Mouse (Mus musculus): ENCODE measurements at regions not wholly inside any gene's neighbourhood (a gene's known extent, or its start where the extent isn't known, plus 50 kb on each side); places are given as distances from the start of the nearest gene placed in this dataset.

DNA sequence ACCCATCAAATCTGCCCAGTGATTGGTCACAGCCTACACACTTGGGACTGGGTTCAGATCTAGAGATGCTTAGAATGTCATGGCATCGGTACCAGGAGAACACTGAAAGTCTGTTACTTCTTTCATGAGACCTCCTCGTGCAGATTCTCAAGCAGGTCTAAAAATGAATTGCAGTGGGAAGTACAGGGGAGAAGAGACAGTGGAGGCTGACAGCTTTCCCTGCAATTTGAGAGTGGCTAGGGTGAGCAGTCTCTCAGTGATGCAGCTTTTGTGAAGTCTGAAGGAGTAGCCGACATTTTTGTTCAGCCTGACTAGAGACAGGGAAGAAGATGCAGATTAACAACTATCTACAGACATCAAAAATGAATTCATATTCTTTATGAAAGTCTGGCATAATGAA is 112.5 kb downstream of the Fam198b start:
- no peak overlapping the region for H3K9ac ChIP-seq (replicated peaks)
- no peak overlapping the region for H3K27ac ChIP-seq
- no peaks in the 10 kb centered on the region for H3K27me3 ChIP-seq (ENCODE audit: control insufficient read depth, insufficient read depth, low read length)
- no peak for ATAC-seq (ENCODE audit: insufficient read depth)
- H3K9me3 ChIP-seq (ENCODE audit: control insufficient read depth, low read length) = no peaks in the 10 kb centered on the region
- H3K36me3 ChIP-seq (replicated peaks; ENCODE audit: control insufficient read depth, insufficient read depth, low read depth) = no peaks in the 10 kb centered on the region
- DNase-seq (ENCODE audit: low read depth in 3 of 3, low spot score in 3 of 3) = no peak
- H3K4me1 ChIP-seq (replicated peaks; ENCODE audit: control insufficient read depth in 2 of 2, insufficient read depth in 2 of 2, low read length in 1 of 2) = peaks cover 37 to 39% of the 10 kb centered on the region in 2 experiments
- H3K4me3 ChIP-seq (ENCODE audit: insufficient read depth in 1 of 2, low read depth in 2 of 2, low read length in 2 of 2) = no peak overlapping the region
- no peak overlapping the region for H3K4me2 ChIP-seq (ENCODE audit: low read depth)
- WGBS (ENCODE audit: insufficient replicate concordance) = 67% methylated on average over 3 of the region's 3 CpGs
- TF ChIP-seq EP300 (IDR thresholded peaks at IDR 0.05; ENCODE audit: low read depth) = no peak
- no peak for TF ChIP-seq CTCF (IDR thresholded peaks at IDR 0.05; ENCODE audit: low read depth)

- no peak overlapping the region for H3K9ac ChIP-seq (replicated peaks)
- 76% methylated on average over 6 of the region's 6 CpGs for WGBS (ENCODE audit: insufficient replicate concordance)
- no peaks in the 10 kb centered on the region for H3K36me3 ChIP-seq (replicated peaks; ENCODE audit: control insufficient read depth, insufficient read depth, low read depth)
- no peaks in the 10 kb centered on the region for H3K27me3 ChIP-seq (ENCODE audit: control insufficient read depth, insufficient read depth, low read length)
- no peak overlapping the region for H3K27ac ChIP-seq
- H3K4me1 ChIP-seq (replicated peaks; ENCODE audit: control insufficient read depth in 2 of 2, insufficient read depth in 2 of 2, low read length in 1 of 2) = peaks cover 0 to 6% of the 10 kb centered on the region in 2 experiments; a peak in 2 of 4 replicates
- DNase-seq (ENCODE audit: low read depth in 3 of 3, low spot score in 3 of 3) (no peak), ATAC-seq (ENCODE audit: insufficient read depth) (no peak)
- H3K4me3 ChIP-seq (ENCODE audit: insufficient read depth in 1 of 2, low read depth in 2 of 2, low read length in 2 of 2) = no peak overlapping the region
- no peaks in the 10 kb centered on the region for H3K9me3 ChIP-seq (ENCODE audit: control insufficient read depth, low read length)
- no peak overlapping the region for H3K4me2 ChIP-seq (ENCODE audit: low read depth)
- TF ChIP-seq CTCF (IDR thresholded peaks at IDR 0.05; ENCODE audit: low read depth) = no peak
- TF ChIP-seq EP300 (IDR thresholded peaks at IDR 0.05; ENCODE audit: low read depth) = no peak
Observed at GRCm38 (mm10) chr3:80002335-80002734, 118.0 kb downstream of the Fam198b start.

- Histone ChIP-seq H3K4me3 (ENCODE audit: insufficient read depth in 1 of 2, low read depth in 2 of 2, low read length in 2 of 2) (no peak overlapping the region), H3K4me1 (replicated peaks; ENCODE audit: control insufficient read depth in 2 of 2, insufficient read depth in 2 of 2, low read length in 1 of 2) (peaks cover 0 to 6% of the 10 kb centered on the region in 2 experiments; a peak in 2 of 4 replicates), H3K36me3 (replicated peaks; ENCODE audit: control insufficient read depth, insufficient read depth, low read depth) (no peaks in the 10 kb centered on the region), H3K27me3 (ENCODE audit: control insufficient read depth, insufficient read depth, low read length) (no peaks in the 10 kb centered on the region), H3K27ac (no peak overlapping the region), H3K4me2 (ENCODE audit: low read depth) (no peak overlapping the region), H3K9ac (replicated peaks) (no peak overlapping the region), H3K9me3 (ENCODE audit: control insufficient read depth, low read length) (no peaks in the 10 kb centered on the region)
- no peak for ATAC-seq (ENCODE audit: insufficient read depth)
- DNase-seq (ENCODE audit: low read depth in 3 of 3, low spot score in 3 of 3) = no peak
- TF ChIP-seq CTCF (IDR thresholded peaks at IDR 0.05; ENCODE audit: low read depth) (no peak), EP300 (IDR thresholded peaks at IDR 0.05; ENCODE audit: low read depth) (no peak)
- 55% methylated on average over 5 of the region's 5 CpGs for WGBS (ENCODE audit: insufficient replicate concordance)
Observed at GRCm38 (mm10) chr3:80003300-80004090, 119.2 kb downstream of the Fam198b start.

DNA sequence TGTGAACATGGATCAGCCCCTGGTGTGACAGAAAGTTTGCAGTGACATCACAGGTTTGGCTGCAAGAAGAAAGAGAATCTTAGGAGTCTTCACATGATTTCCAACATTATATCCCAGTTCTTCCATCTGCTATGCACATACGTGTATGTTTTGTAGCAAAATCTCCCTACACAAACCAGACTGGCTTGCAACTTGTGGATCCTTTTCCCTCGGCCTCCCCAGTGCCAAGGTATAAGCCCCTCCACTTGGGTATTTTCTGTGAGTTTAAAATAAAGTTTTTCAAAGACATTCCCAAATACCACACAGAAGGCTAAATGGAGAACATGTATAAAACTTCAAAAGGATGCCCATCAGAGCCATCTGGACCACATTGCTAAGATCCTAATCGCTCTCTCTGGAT is 120.2 kb downstream of the Fam198b start:
- H3K27me3 ChIP-seq (ENCODE audit: control insufficient read depth, insufficient read depth, low read length) = no peaks in the 10 kb centered on the region
- peaks cover 0 to 6% of the 10 kb centered on the region in 2 experiments; a peak in 2 of 4 replicates for H3K4me1 ChIP-seq (replicated peaks; ENCODE audit: control insufficient read depth in 2 of 2, insufficient read depth in 2 of 2, low read length in 1 of 2)
- TF ChIP-seq CTCF (IDR thresholded peaks at IDR 0.05; ENCODE audit: low read depth) (no peak), EP300 (IDR thresholded peaks at IDR 0.05; ENCODE audit: low read depth) (no peak)
- H3K4me2 ChIP-seq (ENCODE audit: low read depth) = no peak overlapping the region
- H3K36me3 ChIP-seq (replicated peaks; ENCODE audit: control insufficient read depth, insufficient read depth, low read depth) = no peaks in the 10 kb centered on the region
- no peak for DNase-seq (ENCODE audit: low read depth in 3 of 3, low spot score in 3 of 3)
- no peak overlapping the region for H3K4me3 ChIP-seq (ENCODE audit: insufficient read depth in 1 of 2, low read depth in 2 of 2, low read length in 2 of 2)
- no peak for ATAC-seq (ENCODE audit: insufficient read depth)
- WGBS (ENCODE audit: insufficient replicate concordance) = 65% methylated on average over 3 of the region's 3 CpGs
- no peaks in the 10 kb centered on the region for H3K9me3 ChIP-seq (ENCODE audit: control insufficient read depth, low read length)
- H3K27ac ChIP-seq = no peak overlapping the region
- H3K9ac ChIP-seq (replicated peaks) = no peak overlapping the region

- Histone ChIP-seq H3K4me2 (ENCODE audit: low read depth) (no peak overlapping the region), H3K4me1 (replicated peaks; ENCODE audit: control insufficient read depth in 2 of 2, insufficient read depth in 2 of 2, low read length in 1 of 2) (peaks cover 0 to 6% of the 10 kb centered on the region in 2 experiments; a peak in 2 of 4 replicates), H3K4me3 (ENCODE audit: insufficient read depth in 1 of 2, low read depth in 2 of 2, low read length in 2 of 2) (no peak overlapping the region), H3K9ac (replicated peaks) (no peak overlapping the region), H3K9me3 (ENCODE audit: control insufficient read depth, low read length) (no peaks in the 10 kb centered on the region), H3K27me3 (ENCODE audit: control insufficient read depth, insufficient read depth, low read length) (no peaks in the 10 kb centered on the region), H3K27ac (no peak overlapping the region), H3K36me3 (replicated peaks; ENCODE audit: control insufficient read depth, insufficient read depth, low read depth) (no peaks in the 10 kb centered on the region)
- 78% methylated on average over 3 of the region's 3 CpGs for WGBS (ENCODE audit: insufficient replicate concordance)
- ATAC-seq (ENCODE audit: insufficient read depth) = no peak
- no peak for DNase-seq (ENCODE audit: low read depth in 3 of 3, low spot score in 3 of 3)
- TF ChIP-seq EP300 (IDR thresholded peaks at IDR 0.05; ENCODE audit: low read depth) (no peak), CTCF (IDR thresholded peaks at IDR 0.05; ENCODE audit: low read depth) (no peak)
Observed at GRCm38 (mm10) chr3:80004966-80005365, 120.6 kb downstream of the Fam198b start.

Measured in liver, embryonic 14.5 days (tissue).